Mouse (Mus musculus) cerebellum, adult 9-10 months (tissue): ENCODE data around the gene Gbp5.

Experiments
- DNase-seq: peaks from one replicate; pipeline ENCODE4 v3.0.0; 2022

Gbp5 gene

GRCm38 (mm10) chr3:142542776-142543175 lies 49.0 kb downstream of the Gbp5 start:
- peak; percentile 35 for DNase-seq

GRCm38 (mm10) chr3:142546690-142547089 lies 52.9 kb downstream of the Gbp5 start:
- DNase-seq, result no peak

- DNase-seq, result no peak
Measured at GRCm38 (mm10) chr3:142550052-142550676, 56.4 kb downstream of the Gbp5 start.

- no peak for DNase-seq
Measured at GRCm38 (mm10) chr3:142554601-142555000, 60.8 kb downstream of the Gbp5 start.

GRCm38 (mm10) chr3:142555623-142556022 lies 61.8 kb downstream of the Gbp5 start:
- DNase-seq, result no peak

- no peak for DNase-seq
Measured at GRCm38 (mm10) chr3:142559632-142560228, 66.0 kb downstream of the Gbp5 start, which contains the start of gene Gbp3. Gbp3 (plus strand) TSS chr3:142560026.

GRCm38 (mm10) chr3:142560296-142560948 lies 66.6 kb downstream of the Gbp5 start:
- peak; percentile 76 for DNase-seq

GRCm38 (mm10) chr3:142561045-142561646 lies 67.4 kb downstream of the Gbp5 start:
- DNase-seq, result no peak

GRCm38 (mm10) chr3:142561666-142562065 lies 67.9 kb downstream of the Gbp5 start:
- no peak for DNase-seq

GRCm38 (mm10) chr3:142567490-142567889 lies 73.7 kb downstream of the Gbp5 start:
- DNase-seq, result peak; percentile 33

- DNase-seq, result no peak
Measured at GRCm38 (mm10) chr3:142570738-142571137, 77.0 kb downstream of the Gbp5 start.
